Mouse (Mus musculus) adrenal gland, adult 18-20 months (tissue): ENCODE measurements around the gene Sash1. TPM values are rescaled to one million over a fixed set of nuclear protein-coding genes. Genes with fewer than 3 reads are reported as not detected.

ENCODE experiments used
- DNase-seq, 2 experiments: peaks; one replicate each; pipeline ENCODE4 v3.0.0; 2021 to 2022; ENCODE audit warnings: low spot score in 2 of 2
- total RNA-seq, 2 experiments: library from RNA; stranded (reverse); gene quantifications; 1 replicate in 1 of 2; 2 replicates in 1 of 2; pipeline ENCODE4 v1.2.3; 2021

Sash1 gene
- total RNA-seq, 2 experiments from 2014 or later: 35.1 to 83.4 TPM

GRCm38 (mm10) chr10:8902412-8902811 is 16.5 kb upstream of the Sash1 start:
- DNase-seq: no peak

- DNase-seq: no peak
Observed at GRCm38 (mm10) chr10:8898831-8899511, 13.1 kb upstream of the Sash1 start.

- no peak for DNase-seq
Observed at GRCm38 (mm10) chr10:8898099-8898777, 12.4 kb upstream of the Sash1 start.

- DNase-seq: no peak
Observed at GRCm38 (mm10) chr10:8894965-8895515, 9.2 kb upstream of the Sash1 start.

- no peak for DNase-seq
Observed at GRCm38 (mm10) chr10:8890511-8890910, 4.6 kb upstream of the Sash1 start.

- no peak for DNase-seq
Observed at GRCm38 (mm10) chr10:8889341-8889740, 3.5 kb upstream of the Sash1 start.

GRCm38 (mm10) chr10:8886528-8886854 is 621 bp upstream of the Sash1 start:
- no peak for DNase-seq

GRCm38 (mm10) chr10:8885201-8885600 is 669 bp downstream of the Sash1 start:
- DNase-seq: no peak

- DNase-seq: no peak
Observed at GRCm38 (mm10) chr10:8884565-8884964, 1.3 kb downstream of the Sash1 start.

- no peak for DNase-seq
Observed at GRCm38 (mm10) chr10:8883686-8884085, 2.2 kb downstream of the Sash1 start.

GRCm38 (mm10) chr10:8881736-8882135 is 4.1 kb downstream of the Sash1 start:
- no peak for DNase-seq

GRCm38 (mm10) chr10:8880950-8881675 is 4.8 kb downstream of the Sash1 start:
- no peak for DNase-seq

GRCm38 (mm10) chr10:8878824-8879223 is 7.0 kb downstream of the Sash1 start:
- DNase-seq: no peak

- no peak for DNase-seq
Observed at GRCm38 (mm10) chr10:8878381-8878780, 7.5 kb downstream of the Sash1 start.

GRCm38 (mm10) chr10:8873631-8874370 is 12.1 kb downstream of the Sash1 start:
- no peak for DNase-seq

- DNase-seq: no peak
Observed at GRCm38 (mm10) chr10:8872788-8873187, 13.1 kb downstream of the Sash1 start.

GRCm38 (mm10) chr10:8871935-8872334 is 13.9 kb downstream of the Sash1 start:
- DNase-seq: no peak

GRCm38 (mm10) chr10:8870368-8870767 is 15.5 kb downstream of the Sash1 start:
- no peak for DNase-seq

- DNase-seq: peak in 1 of 2 experiments; percentile 33
Observed at GRCm38 (mm10) chr10:8866062-8866642, 19.7 kb downstream of the Sash1 start.

GRCm38 (mm10) chr10:8860655-8861054 is 25.2 kb downstream of the Sash1 start:
- no peak for DNase-seq

GRCm38 (mm10) chr10:8858718-8859117 is 27.2 kb downstream of the Sash1 start:
- no peak for DNase-seq
